Comparison of ENCODE assay signal across 12 mouse cellular contexts in genomic region chr8:88673859-88674258, GRCm38 (mm10).
"Had no signal": no experiment of that assay in that cellular context is flagged by ENCODE, and none has a peak within 500 bp of the region (broad histone marks: within the 10 kb centered on the region; RNA-seq: fewer than 3 reads in every experiment).

No protein-coding gene starts in this region.

- H3K27ac ChIP-seq: midbrain, embryonic 10.5 days; midbrain, embryonic 12.5 days; neural tube, embryonic 12.5 days had no signal

- H3K36me3 ChIP-seq: midbrain, embryonic 10.5 days; midbrain, embryonic 12.5 days; neural tube, embryonic 12.5 days had no signal

- H3K4me3 ChIP-seq: midbrain, embryonic 10.5 days; midbrain, embryonic 12.5 days; neural tube, embryonic 12.5 days had no signal

- DNase-seq: lung, adult 18-20 months; lung, embryonic 14.5 days; lung, postnatal 10 days; midbrain, embryonic 14.5 days; right cerebral cortex, postnatal 14 days; spleen, adult 18-20 months; thymus, adult 18-20 months; thymus, postnatal 14 days; thymus, postnatal 36 days had no signal

- H3K9me3 ChIP-seq: midbrain, embryonic 10.5 days; midbrain, embryonic 12.5 days; neural tube, embryonic 12.5 days had no signal

- H3K9ac ChIP-seq: lung, embryonic 14.5 days; midbrain, embryonic 12.5 days; neural tube, embryonic 12.5 days had no signal

- H3K27me3 ChIP-seq: midbrain, embryonic 12.5 days; neural tube, embryonic 12.5 days had no signal
